In genomic region chr12:102439632-102440023, GRCm38 (mm10) we compare ENCODE assay signal across 7 mouse cellular contexts. TPM values are rescaled to one million over a fixed set of nuclear protein-coding genes. Genes with fewer than 3 reads are reported as not detected.
DNase-seq lines count a peak whose midpoint lies in the region; ATAC-seq and TF ChIP-seq lines count a peak whose summit lies in the region.

Gene Lgmn (minus strand): TSS chr12:102439813.

- no peaks in the 10 kb centered on the region for H3K27me3 ChIP-seq in embryonic facial prominence, embryonic 12.5 days
- H3K27me3 ChIP-seq in kidney, adult 2 months (replicated peaks; ENCODE audit: control insufficient read depth, insufficient read depth, low read length) = no peaks in the 10 kb centered on the region
- no peaks in the 10 kb centered on the region for H3K27me3 ChIP-seq in limb, embryonic 12.5 days
- H3K27me3 ChIP-seq in midbrain, embryonic 15.5 days (replicated peaks) = no peaks in the 10 kb centered on the region
- H3K27me3 ChIP-seq in spleen, adult 2 months (ENCODE audit: control insufficient read depth, insufficient read depth, low read length) = no peaks in the 10 kb centered on the region

- H3K4me2 ChIP-seq in embryonic facial prominence, embryonic 12.5 days (replicated peaks) = peak within 1 kb of the TSS; percentile 65
- peak within 1 kb of the TSS; percentile 65 for H3K4me2 ChIP-seq in limb, embryonic 12.5 days
- H3K4me2 ChIP-seq in midbrain, embryonic 15.5 days = peak within 1 kb of the TSS; percentile 53

- H3K9me3 ChIP-seq in embryonic facial prominence, embryonic 12.5 days = no peaks in the 10 kb centered on the region
- no peaks in the 10 kb centered on the region for H3K9me3 ChIP-seq in limb, embryonic 12.5 days
- H3K9me3 ChIP-seq in midbrain, embryonic 15.5 days = no peaks in the 10 kb centered on the region

- peak within 1 kb of the TSS; percentile 70 for H3K9ac ChIP-seq in embryonic facial prominence, embryonic 12.5 days
- H3K9ac ChIP-seq in limb, embryonic 12.5 days (replicated peaks) = peak within 1 kb of the TSS; percentile 61
- peak within 1 kb of the TSS; percentile 57 for H3K9ac ChIP-seq in midbrain, embryonic 15.5 days

- DNase-seq in adrenal gland, postnatal 25 days = peak; percentile 99
- DNase-seq in heart, adult 18-20 months = peak; percentile 99
- DNase-seq in kidney, adult 2 months = peak; percentile 99
- peak; percentile 90 to 99 for DNase-seq in spleen, adult 2 months (ENCODE audit: low read depth in 1 of 2, low spot score in 2 of 2)

- TF ChIP-seq CTCF in kidney, adult 2 months (conservative IDR thresholded peaks at IDR 0.05; ENCODE audit: insufficient read depth, insufficient read length, low read depth, low read length) = no peak
- TF ChIP-seq CTCF in spleen, adult 2 months (IDR thresholded peaks at IDR 0.05; ENCODE audit: extremely low read depth, insufficient read depth, insufficient read length, insufficient replicate concordance) = no peak

- peaks cover 9% of the 10 kb centered on the region for H3K4me1 ChIP-seq in embryonic facial prominence, embryonic 12.5 days
- no peaks in the 10 kb centered on the region; the same call in 1 of the 2 replicates for H3K4me1 ChIP-seq in kidney, adult 2 months (ENCODE audit: control insufficient read depth, insufficient read depth, low read length)
- H3K4me1 ChIP-seq in limb, embryonic 12.5 days (replicated peaks) = peaks cover 13% of the 10 kb centered on the region
- peaks cover 18% of the 10 kb centered on the region for H3K4me1 ChIP-seq in midbrain, embryonic 15.5 days
- peaks cover 6% of the 10 kb centered on the region; the same call in 1 of the 2 replicates for H3K4me1 ChIP-seq in spleen, adult 2 months (ENCODE audit: control insufficient read depth, insufficient read depth, insufficient read length)

- ATAC-seq in embryonic facial prominence, embryonic 12.5 days (ENCODE audit: insufficient number of reproducible peaks, insufficient read depth, low FRiP score, low TSS enrichment) = peak; percentile 100
- peak; percentile 100 for ATAC-seq in limb, embryonic 12.5 days (ENCODE audit: insufficient number of reproducible peaks, insufficient read depth, low FRiP score, low TSS enrichment, low read depth)
- ATAC-seq in midbrain, embryonic 15.5 days (replicated peaks) = peak; percentile 100

- peak within 1 kb of the TSS; percentile 61 for H3K4me3 ChIP-seq in embryonic facial prominence, embryonic 12.5 days
- peak within 1 kb of the TSS; percentile 89 for H3K4me3 ChIP-seq in kidney, adult 2 months (ENCODE audit: insufficient read depth, low read depth, low read length)
- peak within 1 kb of the TSS; percentile 63 for H3K4me3 ChIP-seq in limb, embryonic 12.5 days (replicated peaks)
- H3K4me3 ChIP-seq in midbrain, embryonic 15.5 days = peak within 1 kb of the TSS; percentile 63
- H3K4me3 ChIP-seq in spleen, adult 2 months (ENCODE audit: extremely low read depth, insufficient read depth, insufficient read length) = peak within 1 kb of the TSS; percentile 73

- WGBS in embryonic facial prominence, embryonic 12.5 days = under 1% methylated on average over 28 of the region's 28 CpGs
- WGBS in kidney, adult 2 months = 0% methylated on average over 28 of the region's 28 CpGs
- under 1% methylated on average over 28 of the region's 28 CpGs for WGBS in limb, embryonic 12.5 days
- WGBS in midbrain, embryonic 15.5 days = under 1% methylated on average over 28 of the region's 28 CpGs
- WGBS in spleen, adult 2 months = 2% methylated on average over 28 of the region's 28 CpGs

- H3K36me3 ChIP-seq in embryonic facial prominence, embryonic 12.5 days = no peaks in the 10 kb centered on the region
- no peaks in the 10 kb centered on the region for H3K36me3 ChIP-seq in kidney, adult 2 months (ENCODE audit: control insufficient read depth, insufficient read depth, low read length)
- H3K36me3 ChIP-seq in limb, embryonic 12.5 days = no peaks in the 10 kb centered on the region
- H3K36me3 ChIP-seq in midbrain, embryonic 15.5 days (replicated peaks) = no peaks in the 10 kb centered on the region
- H3K36me3 ChIP-seq in spleen, adult 2 months (ENCODE audit: control insufficient read depth, insufficient read depth, low read length) = no peaks in the 10 kb centered on the region

- H3K27ac ChIP-seq in embryonic facial prominence, embryonic 12.5 days = no peak within 1 kb of the TSS; the same call in 1 of the 2 replicates
- peak within 1 kb of the TSS; percentile 77 for H3K27ac ChIP-seq in kidney, adult 2 months (ENCODE audit: insufficient read depth, low read depth, low read length)
- peak within 1 kb of the TSS; percentile 67 for H3K27ac ChIP-seq in limb, embryonic 12.5 days
- H3K27ac ChIP-seq in midbrain, embryonic 15.5 days = peak within 1 kb of the TSS; percentile 70
- peak within 1 kb of the TSS; percentile 53 for H3K27ac ChIP-seq in spleen, adult 2 months (ENCODE audit: insufficient read depth, low read length)

- TF ChIP-seq POLR2A in kidney, adult 2 months (IDR thresholded peaks at IDR 0.05; ENCODE audit: low read depth, low read length) = no peak
- TF ChIP-seq POLR2A in spleen, adult 2 months (IDR thresholded peaks at IDR 0.05; ENCODE audit: low read depth, low read length) = peak; percentile 16

RNA-seq across cellular contexts. Expression of gene Lgmn, which starts in this region (rescaled TPM):
- 110 and 136 TPM in 2 replicates for total RNA-seq in adrenal gland, postnatal 25 days (2021)
- 63.0 and 70.6 TPM in 2 replicates for polyA plus RNA-seq in embryonic facial prominence, embryonic 12.5 days (2016; fragmentation: Nextera tagmentation; extraction: Ambion mirVana)
- 10 to 100 TPM; 60.6 to 61.5 TPM for total RNA-seq in heart, adult 18-20 months (2021)
- 1,163 and 1,191 TPM in 2 replicates for polyA plus RNA-seq in kidney, adult 2 months (2012; rRNA removed)
- polyA plus RNA-seq in limb, embryonic 12.5 days (2016; fragmentation: Nextera tagmentation; extraction: Ambion mirVana) = 59.7 and 60.9 TPM in 2 replicates
- 87.7 and 89.9 TPM in 2 replicates for polyA plus RNA-seq in midbrain, embryonic 15.5 days (2015; fragmentation: Nextera tagmentation; extraction: Ambion mirVana)
- polyA plus RNA-seq in spleen, adult 2 months (2012; rRNA removed) = 111 and 132 TPM in 2 replicates
